Mouse (Mus musculus) heart, postnatal 14 days (tissue): ENCODE results near the gene Dusp10. TPM values are rescaled to one million over a fixed set of nuclear protein-coding genes. Genes with fewer than 3 reads are reported as not detected.

Source experiments
- DNase-seq, 2 experiments: peaks; one replicate each; pipeline ENCODE4 v3.0.0; 2021 to 2022
- intact Hi-C: fragments of 180-260 bp; cut with DNase I; formaldehyde crosslinking; loops from one replicate; pipeline ENCODE4 v1.15.1; 2025
- total RNA-seq, 2 experiments: library from RNA; stranded (reverse); gene quantifications; 2 replicates each; pipeline ENCODE4 v1.2.3; 2021

The Dusp10 gene
- total RNA-seq, 2 experiments from 2014 or later: 6.9 to 7.2 TPM

- intact Hi-C loops: no loop called here
- no peak for DNase-seq
Measured at GRCm38 (mm10) chr1:184027039-184027438, 13.9 kb downstream of the Dusp10 start.

- no peak for DNase-seq
- intact Hi-C loops: loop anchor here (5.0 to 10.0 kb wide), 2 partner anchors 142 to 205 kb away; no protein-coding TSS in a partner anchor
Measured at GRCm38 (mm10) chr1:184030070-184030802, 17.1 kb downstream of the Dusp10 start.

DNA sequence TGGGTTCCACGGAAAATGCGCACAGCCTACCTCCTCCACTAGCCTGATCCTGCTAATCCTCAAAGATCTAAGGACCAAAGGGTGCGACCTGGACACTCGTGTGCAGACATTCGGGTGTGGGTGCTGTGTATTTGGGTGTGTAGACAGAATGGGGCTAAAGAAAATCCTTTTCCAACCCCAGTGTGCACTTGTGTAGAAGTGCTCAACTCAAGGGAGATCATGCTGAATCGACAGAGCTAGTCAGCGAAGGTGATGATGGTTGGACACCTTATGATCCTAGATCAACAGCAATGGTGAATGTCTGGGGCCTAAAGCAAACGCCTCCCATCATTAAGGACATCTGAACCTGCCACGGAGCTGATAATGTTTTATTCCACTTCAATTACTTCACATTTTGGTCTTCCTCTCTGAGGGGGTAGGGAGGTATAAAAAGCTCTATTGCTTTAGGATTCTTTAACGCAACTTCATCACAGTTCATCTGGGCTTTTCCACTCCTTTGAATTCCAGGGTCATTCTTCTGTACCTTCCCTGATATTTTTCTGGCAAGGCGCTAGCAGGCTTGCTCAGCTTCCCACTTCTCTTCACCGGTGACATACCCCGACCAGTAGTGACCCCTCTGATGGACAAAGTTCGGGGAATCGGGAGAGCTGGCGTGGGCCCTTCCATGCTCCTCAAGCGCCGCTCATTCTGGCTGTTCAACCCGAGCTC lies 19.7 kb downstream of the Dusp10 start:
- intact Hi-C loops: loop anchor here (5.0 to 10.0 kb wide), 2 partner anchors 139 to 202 kb away; no protein-coding TSS in a partner anchor
- DNase-seq: no peak

DNA sequence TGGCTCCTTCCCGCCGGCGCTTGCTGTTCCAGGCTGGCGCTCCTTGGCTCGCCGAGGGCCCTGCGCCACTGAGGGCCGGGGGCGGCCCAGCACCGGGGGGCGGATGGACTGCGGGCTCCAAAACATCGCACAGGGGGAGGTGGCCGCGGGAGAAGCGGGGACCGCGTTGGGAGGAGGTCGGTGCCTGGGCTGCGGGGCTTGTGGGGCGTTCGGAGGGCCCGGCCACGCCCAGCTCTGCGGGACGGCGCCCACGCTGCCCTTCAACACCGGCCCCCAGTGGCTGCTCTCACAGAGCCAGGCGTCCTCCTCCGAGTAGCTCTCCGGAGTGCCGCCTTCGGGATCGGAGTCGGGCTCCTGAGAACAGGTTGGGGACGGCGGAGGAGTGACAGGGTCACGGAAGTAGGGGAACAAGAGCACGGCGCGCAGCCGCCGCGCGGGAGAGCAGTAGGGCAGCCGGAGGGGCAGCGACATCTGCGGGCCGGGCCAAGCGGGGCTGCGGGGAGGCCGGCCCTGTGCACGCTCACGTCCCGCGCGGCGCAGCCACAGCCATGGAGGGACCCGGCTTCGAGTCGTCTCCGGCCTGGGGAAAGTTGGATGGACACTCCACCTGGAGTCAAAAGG lies 20.4 kb downstream of the Dusp10 start:
- intact Hi-C loops: loop anchor here (5.0 to 10.0 kb wide), 2 partner anchors 139 to 201 kb away; no protein-coding TSS in a partner anchor
- DNase-seq: peak; percentile 81

DNA sequence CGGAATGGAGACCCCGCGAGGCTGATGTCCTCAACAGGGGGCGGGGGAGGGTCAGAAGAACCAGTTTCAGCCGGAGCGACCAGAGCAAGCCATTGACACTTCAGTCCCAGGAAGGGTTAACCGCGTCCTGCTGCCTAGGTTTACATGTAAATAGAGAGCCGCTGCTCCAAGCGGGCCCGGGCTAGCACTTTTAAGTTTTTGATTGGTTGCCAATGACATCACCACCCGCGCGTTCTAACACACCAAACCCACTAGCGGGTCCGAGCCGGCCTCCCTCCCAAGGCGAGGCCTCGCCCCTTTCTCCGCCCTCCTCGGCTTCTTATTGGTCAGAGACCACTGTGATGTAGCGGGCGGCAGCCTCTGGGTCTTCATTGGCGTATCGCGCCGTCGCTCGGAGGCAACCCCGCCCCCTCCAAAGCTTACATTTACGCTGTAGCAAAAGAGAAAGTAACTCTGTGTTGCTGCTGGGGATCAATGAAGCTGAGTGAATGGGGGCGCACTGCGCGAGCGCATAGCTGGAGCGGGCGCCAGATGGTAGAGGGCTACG lies 21.0 kb downstream of the Dusp10 start, which contains the start of gene 1700056E22Rik:
1700056E22Rik (minus strand) TSS at position 291 of the 547 bp plus-strand sequence.
- peak; percentile 96 to 98 for DNase-seq
- intact Hi-C loops: loop anchor here (5.0 to 10.0 kb wide), 2 partner anchors 138 to 201 kb away; no protein-coding TSS in a partner anchor

GRCm38 (mm10) chr1:184034741-184035181 lies 21.7 kb downstream of the Dusp10 start:
- DNase-seq: peak; percentile 22 to 28
- intact Hi-C loops: loop anchor here (5.0 to 10.0 kb wide), 2 partner anchors 138 to 200 kb away; no protein-coding TSS in a partner anchor

DNA sequence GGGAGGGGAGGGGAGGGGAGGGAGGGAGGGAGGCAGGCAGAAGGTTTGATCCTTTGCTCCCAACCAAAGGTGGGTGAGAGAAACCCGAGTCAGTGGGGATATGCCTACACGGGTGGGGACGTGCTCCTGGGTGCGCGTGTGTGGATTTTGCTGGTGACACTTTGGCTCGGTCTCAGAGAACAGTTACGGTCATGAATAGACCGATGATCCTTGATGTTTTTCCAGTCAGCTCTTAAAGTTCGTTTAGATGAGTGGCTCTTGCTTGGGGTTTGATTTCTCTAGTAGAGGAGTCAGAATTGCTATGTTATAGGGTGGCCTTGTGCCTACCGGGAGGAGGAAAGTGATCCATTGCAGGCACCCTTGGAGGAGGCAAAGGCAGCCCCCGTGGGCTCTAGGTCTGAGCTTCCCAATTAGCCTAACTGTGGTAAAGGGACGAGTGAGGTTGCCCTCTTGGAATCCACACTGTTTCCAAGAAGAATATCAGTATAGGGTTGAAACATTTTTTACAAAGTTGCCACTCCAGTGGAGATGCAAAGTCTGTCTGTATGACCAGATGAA lies 22.3 kb downstream of the Dusp10 start:
- intact Hi-C loops: loop anchor here (10.0 kb wide), 1 partner anchor 199 kb away; no protein-coding TSS in a partner anchor

GRCm38 (mm10) chr1:184037802-184038201 lies 24.7 kb downstream of the Dusp10 start:
- intact Hi-C loops: loop anchor here (10.0 kb wide), 1 partner anchor 197 kb away; no protein-coding TSS in a partner anchor
- no peak for DNase-seq

More for the DNA sequence above, 22.3 kb downstream of the Dusp10 start:
- DNase-seq: peak in 1 of 2 experiments; percentile 25

- intact Hi-C loops: loop anchor here (10.0 kb wide), 1 partner anchor 196 kb away; no protein-coding TSS in a partner anchor
- DNase-seq: no peak
Measured at GRCm38 (mm10) chr1:184039301-184039700, 26.2 kb downstream of the Dusp10 start.

GRCm38 (mm10) chr1:184040181-184040580 lies 27.1 kb downstream of the Dusp10 start:
- intact Hi-C loops: no loop called here
- DNase-seq: no peak

- intact Hi-C loops: no loop called here
- DNase-seq: no peak
Measured at GRCm38 (mm10) chr1:184040906-184041305, 27.8 kb downstream of the Dusp10 start.

DNA sequence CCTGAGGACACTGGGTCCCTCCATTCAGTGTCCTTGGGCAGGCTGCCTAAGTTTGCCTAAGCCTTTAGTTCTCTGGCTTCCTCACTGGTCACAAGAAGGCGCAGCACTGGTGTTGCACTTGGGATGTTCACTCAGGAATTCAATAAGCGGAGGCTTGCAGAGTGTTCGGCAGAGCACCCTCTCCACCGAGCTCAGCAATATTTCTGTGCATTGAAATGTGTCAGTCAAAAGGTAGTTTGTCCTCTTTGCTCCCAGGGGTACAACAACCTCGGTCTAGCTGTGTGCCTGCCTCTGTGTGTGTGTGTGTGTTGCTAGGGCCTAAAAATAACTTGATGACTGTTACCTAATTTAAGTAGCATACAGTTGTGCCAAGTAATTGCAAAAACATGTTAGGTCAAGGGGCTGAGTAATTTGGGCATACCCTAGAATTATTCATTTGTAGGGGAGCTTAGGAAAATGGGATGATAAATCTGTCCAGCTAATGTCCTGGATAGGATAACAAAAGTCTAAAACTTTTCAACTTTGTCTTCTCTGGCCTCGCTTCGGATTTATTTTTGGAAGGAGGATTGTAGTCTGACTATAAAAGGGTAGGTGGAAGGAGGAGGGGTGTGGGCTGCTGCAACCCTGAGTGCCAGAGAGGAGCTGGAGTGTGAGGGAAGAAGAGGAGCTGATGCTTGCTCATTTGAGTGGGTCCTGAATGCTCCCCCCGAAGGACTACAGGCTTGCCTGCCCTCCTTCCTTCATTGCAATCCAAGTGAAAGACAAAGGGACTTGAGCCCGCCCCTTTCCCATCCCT lies 28.9 kb downstream of the Dusp10 start:
- DNase-seq: peak; percentile 55 to 71
- intact Hi-C loops: no loop called here

- no peak for DNase-seq
Measured at GRCm38 (mm10) chr1:184042745-184043144, 29.6 kb downstream of the Dusp10 start.

GRCm38 (mm10) chr1:184043391-184043790 lies 30.3 kb downstream of the Dusp10 start:
- DNase-seq: no peak
- intact Hi-C loops: no loop called here

More at GRCm38 (mm10) chr1:184042745-184043144, 29.6 kb downstream of the Dusp10 start:
- intact Hi-C loops: no loop called here

GRCm38 (mm10) chr1:184046070-184046677 lies 33.1 kb downstream of the Dusp10 start:
- DNase-seq: no peak
- intact Hi-C loops: no loop called here

DNA sequence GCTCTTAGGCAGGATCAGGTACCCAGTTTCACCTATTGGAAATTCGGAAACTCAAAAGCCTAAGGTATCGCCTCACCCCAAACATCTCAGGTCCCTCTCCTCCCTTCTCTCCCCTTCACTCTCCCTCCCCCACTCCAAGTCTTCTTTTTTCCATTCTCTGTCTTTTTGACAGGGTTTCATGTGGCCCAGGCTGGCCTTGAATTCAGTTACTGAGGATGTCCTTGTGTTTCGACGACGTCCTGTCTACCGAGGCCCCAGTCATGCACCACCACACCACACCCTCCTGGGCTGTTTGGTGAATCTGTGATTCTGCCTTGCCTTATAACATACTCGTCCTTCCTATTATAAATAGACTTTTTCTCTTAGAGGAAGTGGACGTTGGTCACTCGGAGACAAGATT lies 34.7 kb downstream of the Dusp10 start:
- intact Hi-C loops: no loop called here
- no peak for DNase-seq

DNA sequence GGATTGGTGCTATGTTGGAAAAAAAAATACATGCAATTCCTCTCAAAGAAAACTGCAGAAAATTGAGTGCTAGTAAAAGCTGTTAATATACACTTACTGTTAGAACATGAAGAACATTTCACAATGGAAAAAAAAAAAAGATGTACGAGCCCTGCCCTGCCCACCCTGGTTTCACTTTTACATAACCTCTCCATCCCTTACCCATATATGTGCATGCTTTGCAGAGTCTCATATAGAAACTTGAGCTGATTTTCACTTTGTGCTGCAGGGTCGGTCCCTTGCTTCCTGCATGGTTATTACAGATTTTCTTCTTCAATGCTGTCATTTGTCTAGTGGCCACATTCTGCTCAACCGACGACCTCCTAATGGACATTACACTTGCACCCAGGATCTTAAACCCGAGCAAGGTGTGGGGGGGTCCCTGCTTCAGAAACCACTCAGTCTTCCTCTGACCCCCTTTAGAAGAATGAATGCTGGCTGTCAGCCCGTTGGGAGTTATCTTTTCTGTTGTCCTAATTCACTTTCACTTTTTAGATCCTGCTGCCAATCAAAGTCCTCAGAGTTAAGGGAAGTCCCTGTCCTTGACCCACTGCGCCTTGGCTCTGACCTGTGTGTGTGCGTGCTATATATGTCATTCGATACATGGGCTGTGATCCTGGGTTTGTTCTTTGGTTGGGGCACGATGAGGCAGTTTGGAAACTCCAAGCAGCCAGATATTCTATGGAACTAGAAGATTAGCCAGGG lies 35.7 kb downstream of the Dusp10 start:
- intact Hi-C loops: no loop called here
- no peak for DNase-seq

DNA sequence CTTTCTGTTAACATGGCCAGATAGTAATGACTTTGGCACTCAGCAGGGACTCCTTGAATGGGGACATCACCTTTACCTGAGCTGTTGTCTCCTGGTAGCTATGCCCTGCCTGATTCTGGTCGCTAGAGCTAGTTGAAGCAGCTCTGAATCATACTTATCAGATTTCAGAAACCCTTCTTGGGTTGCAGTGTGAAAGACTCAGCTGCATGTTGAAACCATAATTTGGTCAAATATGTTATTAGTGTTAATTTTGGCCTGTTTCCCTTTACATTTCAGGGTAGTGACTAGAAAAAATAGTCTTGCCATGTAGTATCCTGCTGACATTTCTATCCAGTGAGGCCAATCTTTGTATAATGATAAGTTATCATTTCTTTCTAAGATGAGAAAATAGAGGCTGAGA lies 38.2 kb downstream of the Dusp10 start:
- DNase-seq: no peak
- intact Hi-C loops: no loop called here
